Mouse (Mus musculus) G1E (cell line): Measurements from ENCODE around the gene Ndufa11.

Experiments used
- CTCF ChIP-seq: IDR thresholded peaks from 2 replicates; pipeline ENCODE4 v1.5.1; 2012; ENCODE audit warnings: low read depth, low read length, inconsistent platforms, mixed read lengths
- GATA1 ChIP-seq: IDR thresholded peaks from 2 replicates; pipeline ENCODE4 v1.6.1; 2012; ENCODE audit warnings: borderline replicate concordance, low read length, inconsistent platforms, mixed read lengths
- POLR2AphosphoS5 ChIP-seq: IDR thresholded peaks from 2 replicates; pipeline ENCODE4 v1.6.1; 2012; ENCODE audit warnings: low read depth, low read length, inconsistent platforms; ENCODE audit not compliant: insufficient replicate concordance
- TAL1 ChIP-seq: conservative IDR thresholded peaks from 2 replicates; pipeline ENCODE4 v1.6.1; 2012; ENCODE audit warnings: low read depth, low read length, inconsistent platforms, mixed read lengths

DNA sequence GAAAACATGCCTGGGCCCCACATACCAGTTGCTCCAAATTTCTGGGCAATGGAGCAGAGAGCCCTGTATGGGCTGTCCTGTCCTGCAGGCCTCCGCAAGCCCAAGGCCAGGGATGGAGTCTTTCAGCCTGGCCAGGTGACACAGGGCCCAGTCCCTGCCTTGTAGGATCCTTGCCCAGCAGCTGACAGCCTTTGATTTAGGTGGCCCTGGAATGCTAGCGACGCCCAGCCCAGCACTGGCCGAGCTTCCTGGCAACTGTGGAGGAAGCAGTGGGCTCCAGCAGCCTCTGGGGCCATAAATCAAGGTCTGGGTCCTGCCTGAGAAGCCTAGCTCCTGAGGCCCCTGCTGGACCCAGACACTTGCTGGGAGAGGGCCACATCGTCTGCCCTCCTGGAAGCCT is 4.9 kb downstream of the Ndufa11 start:
- TF ChIP-seq CTCF (no peak), TAL1 (no peak), POLR2AphosphoS5 (no peak), GATA1 (no peak)
